Mouse (Mus musculus) heart, adult 11 months (tissue): ENCODE results near the gene Tgfb1.

Source experiments
- DNase-seq: peaks from one replicate; pipeline ENCODE4 v3.0.0; 2022

The Tgfb1 gene

GRCm38 (mm10) chr7:25676085-25676781 is 10.6 kb upstream of the Tgfb1 start:
- DNase-seq: peak; percentile 99

- DNase-seq: peak; percentile 76
These were observed 9.8 kb upstream of the Tgfb1 start for GRCm38 (mm10) chr7:25677013-25677412.

GRCm38 (mm10) chr7:25679971-25680370 is 6.8 kb upstream of the Tgfb1 start:
- peak; percentile 91 for DNase-seq

GRCm38 (mm10) chr7:25680514-25681258 is 6.1 kb upstream of the Tgfb1 start, which contains the start of gene B9d2:
Gene B9d2 (plus strand): TSS chr7:25680780.
- DNase-seq: peak; percentile 100

GRCm38 (mm10) chr7:25681341-25682231 is 5.2 kb upstream of the Tgfb1 start:
- peak; percentile 91 for DNase-seq

- DNase-seq: peak; percentile 97
These were observed 3.2 kb upstream of the Tgfb1 start for GRCm38 (mm10) chr7:25683474-25684180.

- DNase-seq: peak; percentile 87
These were observed 2.1 kb upstream of the Tgfb1 start for GRCm38 (mm10) chr7:25684659-25685058.

- peak; percentile 95 for DNase-seq
These were observed 804 bp upstream of the Tgfb1 start for GRCm38 (mm10) chr7:25685926-25686470.

- DNase-seq: peak; percentile 98
These were observed 1.1 kb downstream of the Tgfb1 start for GRCm38 (mm10) chr7:25687811-25688401.

- DNase-seq: peak; percentile 99
These were observed 2.2 kb downstream of the Tgfb1 start for GRCm38 (mm10) chr7:25688810-25689586.

GRCm38 (mm10) chr7:25689603-25690021 is 2.8 kb downstream of the Tgfb1 start:
- DNase-seq: peak; percentile 93

GRCm38 (mm10) chr7:25690051-25690450 is 3.2 kb downstream of the Tgfb1 start:
- DNase-seq: peak; percentile 93

GRCm38 (mm10) chr7:25694104-25694503 is 7.3 kb downstream of the Tgfb1 start:
- no peak for DNase-seq

- peak; percentile 86 for DNase-seq
These were observed 13.0 kb downstream of the Tgfb1 start for GRCm38 (mm10) chr7:25699851-25700250.

- DNase-seq: peak; percentile 84
These were observed 13.9 kb downstream of the Tgfb1 start for GRCm38 (mm10) chr7:25700732-25701131.

- no peak for DNase-seq
These were observed 15.5 kb downstream of the Tgfb1 start for GRCm38 (mm10) chr7:25702350-25702749.

- DNase-seq: peak; percentile 97
These were observed 17.1 kb downstream of the Tgfb1 start for GRCm38 (mm10) chr7:25703793-25704494.

- DNase-seq: peak; percentile 91
These were observed 18.0 kb downstream of the Tgfb1 start for GRCm38 (mm10) chr7:25704716-25705364.

- DNase-seq: peak; percentile 98
These were observed 19.0 kb downstream of the Tgfb1 start for GRCm38 (mm10) chr7:25705801-25706251.
